8 mouse cellular contexts compared by ENCODE assay signal in the genomic region with DNA sequence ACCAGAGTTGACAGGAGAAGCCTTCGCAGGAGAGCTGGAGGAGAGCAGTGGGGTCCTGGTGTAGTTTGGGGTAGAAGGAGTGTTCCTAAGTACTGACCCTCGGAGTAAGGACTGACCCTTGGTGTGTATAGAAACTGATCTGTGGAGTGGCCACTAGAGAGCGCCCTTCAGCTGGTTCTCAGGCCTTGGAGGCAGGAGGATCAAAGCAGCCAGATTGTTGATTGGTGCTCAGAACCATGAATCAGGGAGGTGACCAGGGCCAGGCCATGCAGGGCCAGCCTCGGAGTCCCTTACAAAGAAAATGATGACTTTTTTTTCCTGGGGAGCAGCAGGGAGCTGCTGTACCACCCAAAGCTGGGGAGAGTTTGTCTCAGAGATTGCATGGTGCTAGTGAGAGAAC. TPM values are rescaled to one million over a fixed set of nuclear protein-coding genes. Genes with fewer than 3 reads are reported as not detected.
DNase-seq lines count a peak whose midpoint lies in the region; ATAC-seq and TF ChIP-seq lines count a peak whose summit lies in the region.

No protein-coding gene starts in this region.

- no peak overlapping the region for H3K9ac ChIP-seq in heart, embryonic 14.5 days (ENCODE audit: low read length)
- H3K9ac ChIP-seq in intestine, postnatal 0 days (ENCODE audit: low read depth, low read length): no peak overlapping the region
- H3K9ac ChIP-seq in lung, embryonic 16.5 days (ENCODE audit: low read length): no peak overlapping the region

- no peaks in the 10 kb centered on the region for H3K9me3 ChIP-seq in heart, embryonic 14.5 days (ENCODE audit: control insufficient read depth, low read length)
- H3K9me3 ChIP-seq in intestine, postnatal 0 days (ENCODE audit: control insufficient read depth): no peaks in the 10 kb centered on the region
- H3K9me3 ChIP-seq in lung, embryonic 16.5 days (ENCODE audit: control insufficient read depth, low read length): no peaks in the 10 kb centered on the region

- H3K27me3 ChIP-seq in heart, embryonic 14.5 days (ENCODE audit: control insufficient read depth, insufficient read depth, low read length): no peaks in the 10 kb centered on the region
- H3K27me3 ChIP-seq in intestine, postnatal 0 days (replicated peaks; ENCODE audit: control insufficient read depth, insufficient read depth, low read length): no peaks in the 10 kb centered on the region
- H3K27me3 ChIP-seq in lung, embryonic 16.5 days (ENCODE audit: control insufficient read depth, insufficient read depth, low read depth, low read length): no peaks in the 10 kb centered on the region

- intact Hi-C loops in heart, postnatal 25 days (cut with DNase I): no loop called here

- no peak for DNase-seq in heart, postnatal 25 days (ENCODE audit: low spot score)
- DNase-seq in A20 (ENCODE audit: low read depth, low spot score): peak; percentile 57
- peak; percentile 24 to 33 for DNase-seq in adrenal gland, adult 18-20 months (ENCODE audit: low spot score in 2 of 2)
- peak; percentile 72 for DNase-seq in embryo, embryonic 11 days
- DNase-seq in testis, postnatal 10 days (ENCODE audit: low spot score): peak; percentile 69

- WGBS in heart, embryonic 14.5 days: 36% methylated on average over 4 of the region's 4 CpGs
- 26% methylated on average over 4 of the region's 4 CpGs for WGBS in intestine, postnatal 0 days
- 20% methylated on average over 4 of the region's 4 CpGs for WGBS in lung, embryonic 16.5 days

- peak; percentile 84 for TF ChIP-seq CTCF in intestine, postnatal 0 days (IDR thresholded peaks at IDR 0.05; ENCODE audit: low read depth)

- H3K36me3 ChIP-seq in heart, embryonic 14.5 days (ENCODE audit: control insufficient read depth, insufficient read depth, low read length): peaks cover 49% of the 10 kb centered on the region
- H3K36me3 ChIP-seq in intestine, postnatal 0 days (ENCODE audit: control insufficient read depth, insufficient read depth): peaks cover 34% of the 10 kb centered on the region
- peaks cover 21% of the 10 kb centered on the region for H3K36me3 ChIP-seq in lung, embryonic 16.5 days (ENCODE audit: control insufficient read depth, insufficient read depth, low read length)

- H3K27ac ChIP-seq in heart, embryonic 14.5 days (replicated peaks in 1 of 2; ENCODE audit: control insufficient read depth in 1 of 2, insufficient read depth in 1 of 2, low read depth in 2 of 2, low read length in 2 of 2): no peak overlapping the region
- no peak overlapping the region for H3K27ac ChIP-seq in intestine, postnatal 0 days (ENCODE audit: low read depth, low read length)
- no peak overlapping the region for H3K27ac ChIP-seq in lung, embryonic 16.5 days (ENCODE audit: low read length)

- H3K4me3 ChIP-seq in heart, embryonic 14.5 days (ENCODE audit: control insufficient read depth in 1 of 2, insufficient read depth in 1 of 2, low read depth in 1 of 2, low read length in 2 of 2): no peak overlapping the region
- H3K4me3 ChIP-seq in intestine, postnatal 0 days (ENCODE audit: low read depth, low read length): no peak overlapping the region
- no peak overlapping the region for H3K4me3 ChIP-seq in lung, embryonic 16.5 days (ENCODE audit: low read length)

- no peak overlapping the region for H3K4me2 ChIP-seq in heart, embryonic 14.5 days (ENCODE audit: low read length)
- no peak overlapping the region for H3K4me2 ChIP-seq in intestine, postnatal 0 days (replicated peaks; ENCODE audit: low read depth)
- H3K4me2 ChIP-seq in lung, embryonic 16.5 days (ENCODE audit: low read depth, low read length): no peak overlapping the region

- H3K4me1 ChIP-seq in heart, embryonic 14.5 days (ENCODE audit: control insufficient read depth in 2 of 2, insufficient read depth in 2 of 2, low read length in 2 of 2): no peaks in the 10 kb centered on the region
- no peaks in the 10 kb centered on the region for H3K4me1 ChIP-seq in intestine, postnatal 0 days (replicated peaks; ENCODE audit: control insufficient read depth, insufficient read depth, low read length)
- H3K4me1 ChIP-seq in lung, embryonic 16.5 days (replicated peaks; ENCODE audit: control insufficient read depth, insufficient read depth, low read length): no peaks in the 10 kb centered on the region

- peak; percentile 39; the same call in 1 of the 2 replicates for ATAC-seq in heart, embryonic 14.5 days (ENCODE audit: insufficient number of reproducible peaks, insufficient read depth, low FRiP score, low read depth)
- ATAC-seq in intestine, postnatal 0 days: no peak
- ATAC-seq in lung, embryonic 16.5 days (ENCODE audit: low read depth): peak; percentile 54

RNA-seq across cellular contexts. Expression of gene Wdr66, which starts 6.4 kb away (rescaled TPM):
- 2.0 and 2.9 TPM in 2 replicates for polyA plus RNA-seq in heart, embryonic 14.5 days (2014; fragmentation: Nextera tagmentation; extraction: Ambion mirVana)
- under 1 TPM; 0.81 to 0.98 TPM for total RNA-seq in heart, postnatal 25 days (2021)
- under 1 TPM; 0.61 to 0.99 TPM for total RNA-seq in adrenal gland, adult 18-20 months (2021)
- 0.42 and 0.51 TPM in 2 replicates for polyA plus RNA-seq in intestine, postnatal 0 days (2015; fragmentation: Nextera tagmentation; extraction: Ambion mirVana)
- polyA plus RNA-seq in lung, embryonic 16.5 days (2015; fragmentation: Nextera tagmentation; extraction: Ambion mirVana): 1.3 and 1.5 TPM in 2 replicates
